Mouse (Mus musculus) right cerebral cortex, postnatal 25 days (tissue): ENCODE measurements around the gene Tent5c.
"Not testable (repeated sequence)": the region's sequence is repeated elsewhere in the genome, so short reads cannot be mapped to it uniquely, and the experiment has no call there.

Experiments used
- DNase-seq: peaks from one replicate; pipeline ENCODE4 v3.0.0; 2022

Gene Tent5c

DNA sequence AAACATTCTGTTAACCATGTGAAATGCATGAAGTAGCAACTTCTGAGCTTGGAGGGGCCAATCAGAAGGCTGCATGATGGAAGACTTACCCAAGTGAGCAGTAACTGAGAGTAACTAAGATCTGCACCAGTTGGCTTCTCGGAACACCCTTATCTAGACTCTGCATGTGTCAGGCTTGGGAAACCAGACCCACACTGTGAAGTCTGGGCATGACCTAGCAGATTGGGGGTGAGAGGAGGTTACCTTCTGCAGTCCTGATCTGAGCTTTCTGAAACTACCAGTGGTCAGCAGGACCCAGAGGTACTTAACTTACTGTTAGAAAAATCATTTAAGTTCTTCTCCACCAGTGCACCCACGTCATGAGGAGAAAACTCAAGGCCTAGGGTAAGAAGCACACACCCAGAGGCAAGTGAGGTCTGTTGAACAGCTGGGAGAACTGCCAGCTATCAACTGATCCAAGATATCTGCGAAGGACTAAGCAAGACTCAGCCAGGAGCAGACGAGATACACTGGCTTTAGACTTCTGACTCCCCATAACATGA is 50.6 kb downstream of the Tent5c start:
- no peak for DNase-seq

- DNase-seq, result no peak
These were observed 52.4 kb downstream of the Tent5c start for GRCm38 (mm10) chr3:100436756-100437155.

- DNase-seq, result no peak
These were observed 57.4 kb downstream of the Tent5c start for GRCm38 (mm10) chr3:100431705-100432104.

DNA sequence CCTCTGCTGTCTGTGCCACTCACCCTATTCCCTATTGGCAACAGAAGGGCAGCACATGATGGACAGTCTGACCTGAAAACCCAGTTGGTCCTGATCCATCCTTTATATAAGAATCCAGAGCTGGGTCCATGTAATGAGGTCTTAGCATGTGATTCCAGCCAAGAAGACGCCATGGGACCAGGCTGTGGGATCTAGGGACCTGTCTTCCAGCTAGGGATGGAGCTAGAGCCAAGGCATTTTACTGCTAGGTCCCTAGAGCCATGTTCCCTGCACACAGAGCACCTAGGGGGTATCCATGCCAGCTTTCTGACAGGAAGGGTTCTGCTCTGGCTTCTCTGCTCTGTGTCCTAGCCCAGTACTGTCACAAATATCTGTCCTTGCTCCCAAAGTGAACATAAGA is 58.4 kb downstream of the Tent5c start:
- no peak for DNase-seq

- no peak for DNase-seq
These were observed 59.0 kb downstream of the Tent5c start for GRCm38 (mm10) chr3:100430101-100430500.

DNA sequence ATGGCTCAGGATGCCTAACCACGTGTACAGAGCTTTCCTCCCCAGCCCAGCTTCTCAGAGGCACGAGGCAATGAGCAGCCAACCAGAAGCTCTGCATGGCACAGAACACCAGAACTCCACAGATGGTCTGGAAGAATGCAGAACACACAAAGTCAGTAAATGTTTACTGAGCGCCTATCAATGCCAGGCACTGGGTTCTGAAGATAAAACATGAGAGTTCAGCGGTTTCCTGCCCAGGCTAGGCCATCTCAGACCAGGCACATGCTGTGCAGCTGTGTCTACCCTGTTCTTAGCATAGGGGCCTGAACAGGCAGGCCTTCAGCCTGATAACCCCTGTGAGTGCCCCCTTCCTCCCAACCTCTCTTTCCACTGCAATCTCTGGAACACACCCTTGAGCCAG is 59.5 kb downstream of the Tent5c start:
- DNase-seq, result no peak

DNA sequence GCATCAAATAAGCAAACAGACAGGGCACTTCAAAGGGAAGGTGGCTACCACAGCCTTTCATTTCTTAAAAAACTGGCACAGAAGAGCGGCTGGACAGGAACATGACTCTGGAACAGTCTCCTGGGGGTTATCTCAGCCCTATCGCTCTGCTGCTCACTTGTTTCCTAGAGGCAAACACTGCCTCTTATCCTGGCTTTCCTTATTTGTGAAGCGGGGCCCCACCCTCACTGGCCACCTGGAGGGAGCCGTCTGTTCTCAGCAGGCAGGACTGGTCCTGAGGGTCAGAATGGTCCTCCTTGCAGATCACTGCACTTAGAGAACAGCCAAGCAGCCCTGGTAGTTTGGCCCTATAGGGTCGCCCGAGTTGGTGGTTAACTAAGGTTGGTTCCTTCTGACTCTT is 61.6 kb downstream of the Tent5c start:
- no peak for DNase-seq

- DNase-seq, result no peak
These were observed 66.5 kb downstream of the Tent5c start for GRCm38 (mm10) chr3:100422392-100423167.

DNA sequence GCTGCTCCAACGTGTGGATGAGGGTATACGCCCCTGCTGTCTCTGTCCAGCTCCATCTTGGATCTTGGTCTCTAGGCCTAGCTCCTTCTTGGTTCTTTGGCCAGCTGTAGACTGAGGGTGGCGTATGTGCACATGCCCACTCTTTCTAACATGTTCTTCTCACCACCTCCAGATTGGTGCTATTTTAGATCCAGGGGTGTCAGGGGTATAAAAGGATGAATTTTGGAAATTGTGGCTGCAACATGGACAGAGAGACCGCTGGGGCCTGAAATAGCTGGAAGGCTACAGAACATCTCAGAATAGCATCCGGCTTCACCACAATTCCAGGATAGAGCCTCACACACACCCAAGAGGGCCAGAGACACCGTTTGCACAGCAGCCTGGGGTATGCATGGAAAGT is 67.8 kb downstream of the Tent5c start:
- no peak for DNase-seq

GRCm38 (mm10) chr3:100420691-100421056 is 68.5 kb downstream of the Tent5c start:
- no peak for DNase-seq

- DNase-seq, result no peak
These were observed 69.0 kb downstream of the Tent5c start for GRCm38 (mm10) chr3:100419962-100420690.

DNA sequence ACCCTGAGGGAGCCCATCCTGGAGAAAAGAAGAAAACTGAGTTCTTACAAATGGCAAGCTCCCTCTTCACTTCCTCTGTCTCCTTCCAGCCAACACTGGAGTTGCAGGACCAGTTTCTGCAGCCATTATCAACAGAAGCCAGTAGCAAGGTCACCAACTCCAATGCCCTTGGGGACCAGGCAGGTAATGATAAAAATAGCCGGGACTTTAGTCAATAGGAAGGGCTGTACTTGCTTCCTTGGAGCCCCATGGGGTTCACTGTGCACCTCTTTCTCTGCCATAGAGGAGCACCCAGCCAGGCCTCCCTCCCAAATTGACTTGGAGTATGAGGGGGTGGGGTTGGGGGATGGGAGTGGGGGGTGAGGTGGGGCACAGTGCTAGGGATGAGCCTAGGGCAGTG is 70.7 kb downstream of the Tent5c start:
- DNase-seq, result no peak

DNA sequence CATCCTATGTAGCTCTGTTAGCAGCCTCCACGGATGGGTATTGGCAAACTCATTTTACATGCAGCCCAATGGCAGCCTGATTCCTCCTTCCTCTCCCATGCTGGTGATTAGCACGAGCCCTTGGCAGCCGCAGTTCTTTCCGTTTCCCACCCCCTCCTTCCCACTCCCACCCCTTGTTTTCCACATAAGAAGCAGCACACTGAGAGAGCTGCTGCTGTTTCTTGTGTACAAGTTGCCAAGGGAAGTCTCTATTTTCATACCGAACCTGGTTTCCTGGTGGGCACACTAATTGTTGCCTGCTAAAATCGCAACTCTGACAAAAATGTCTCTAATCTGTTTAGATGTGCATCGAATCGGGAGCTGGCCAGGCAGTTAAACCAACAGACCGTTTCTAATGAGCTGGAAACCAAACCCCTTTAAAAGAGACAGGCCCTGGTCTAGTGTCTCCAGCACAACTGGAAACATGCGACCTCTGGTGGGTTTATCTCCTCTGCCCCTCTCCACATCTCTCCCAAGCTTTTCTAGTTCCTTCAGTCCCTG is 71.3 kb downstream of the Tent5c start:
- DNase-seq, result no peak

DNA sequence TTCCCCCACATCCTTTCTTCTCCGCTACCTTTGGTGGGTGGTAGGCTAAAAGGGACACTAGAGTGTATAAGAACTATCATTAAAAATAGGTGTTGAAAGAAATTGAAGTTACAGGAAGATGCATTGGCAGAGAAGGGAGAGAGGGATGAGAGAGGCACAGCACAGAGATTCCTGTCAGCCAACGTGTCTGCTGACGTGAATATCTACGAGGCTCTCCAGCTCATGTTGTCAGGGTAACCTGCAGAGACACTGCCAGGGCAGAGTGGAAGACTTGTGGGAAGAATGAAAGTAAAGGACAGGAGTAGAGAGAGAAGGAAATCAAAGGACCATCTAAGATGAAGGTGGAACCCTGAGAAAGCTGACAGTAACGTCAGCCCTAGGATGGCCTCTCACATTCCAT is 73.5 kb downstream of the Tent5c start:
- no peak for DNase-seq

GRCm38 (mm10) chr3:100413586-100413985 is 75.5 kb downstream of the Tent5c start:
- not testable (repeated sequence) for DNase-seq

DNA sequence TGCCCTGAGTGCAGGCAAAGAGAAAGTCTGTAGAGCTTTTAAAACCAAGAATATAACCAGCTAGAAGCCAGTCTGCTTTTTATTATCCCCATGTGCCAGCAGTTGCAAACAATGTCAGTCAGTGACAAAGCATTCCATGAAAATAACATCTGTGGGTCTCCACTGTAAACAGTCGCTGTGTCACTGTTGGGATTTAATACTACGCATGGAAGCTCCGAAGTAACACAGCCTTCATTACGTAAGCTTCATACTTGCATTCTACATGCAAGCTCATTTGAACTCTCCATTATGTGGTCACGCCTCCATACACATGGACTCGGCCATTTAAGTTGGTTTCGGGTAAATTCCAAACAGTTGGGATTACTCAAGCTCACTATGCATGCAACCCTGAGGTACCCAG is 77.2 kb downstream of the Tent5c start:
- DNase-seq, result no peak

DNA sequence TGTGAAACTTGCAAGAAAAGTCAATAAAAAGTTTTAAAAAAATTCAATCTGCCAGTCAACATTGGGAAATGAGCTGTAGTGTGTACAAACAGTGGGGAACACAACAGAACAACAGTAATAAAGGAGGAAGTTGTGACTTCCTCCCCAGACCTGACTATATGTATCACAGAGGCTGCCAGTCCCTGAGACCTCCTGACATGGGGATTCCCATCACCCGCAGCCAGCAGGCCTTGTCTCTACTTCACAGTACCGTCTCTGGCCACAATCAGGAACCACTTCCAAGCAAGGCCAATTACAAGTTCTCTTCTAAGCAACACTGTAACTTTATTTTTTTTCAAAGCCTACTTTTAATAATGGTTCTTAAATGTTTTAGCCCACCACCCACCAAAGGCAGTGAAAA is 79.8 kb downstream of the Tent5c start:
- no peak for DNase-seq

DNA sequence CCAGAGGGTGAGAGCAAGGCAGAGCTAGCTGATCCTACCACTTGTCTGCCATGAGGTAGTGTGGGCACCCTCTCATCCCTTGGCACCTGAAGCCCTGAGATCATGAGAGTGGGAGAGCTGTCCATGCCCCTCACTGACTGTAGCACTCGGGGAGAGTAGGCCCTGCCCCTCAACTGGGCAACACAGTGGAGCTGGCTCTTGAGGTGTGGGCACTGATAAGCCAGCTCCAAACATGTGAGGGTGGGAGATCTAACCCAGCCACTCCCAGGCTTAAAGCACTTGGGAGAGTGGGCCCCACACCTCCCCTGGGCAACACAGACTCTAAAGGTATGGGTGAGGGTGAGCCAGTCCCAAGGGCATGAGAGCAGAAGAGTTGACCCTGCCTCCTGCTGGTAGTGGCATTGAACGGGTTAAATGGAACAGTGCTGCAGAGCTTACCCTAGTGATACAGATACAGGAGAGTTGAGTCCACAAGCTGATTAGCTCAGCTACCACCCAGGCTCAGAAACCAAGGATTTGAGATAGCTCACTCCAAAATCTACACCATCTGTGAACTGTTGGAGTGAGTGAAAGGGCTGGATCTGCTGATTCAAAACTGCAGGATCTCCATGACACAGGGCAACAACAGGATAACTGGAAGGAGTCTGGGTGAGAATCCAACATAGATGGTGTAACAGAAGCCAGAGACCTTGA is 80.6 kb downstream of the Tent5c start:
- DNase-seq, result no peak

- DNase-seq, result no peak
These were observed 86.5 kb downstream of the Tent5c start for GRCm38 (mm10) chr3:100402656-100403055.
